Mouse (Mus musculus): ENCODE data around the gene Dnah9.

DNA sequence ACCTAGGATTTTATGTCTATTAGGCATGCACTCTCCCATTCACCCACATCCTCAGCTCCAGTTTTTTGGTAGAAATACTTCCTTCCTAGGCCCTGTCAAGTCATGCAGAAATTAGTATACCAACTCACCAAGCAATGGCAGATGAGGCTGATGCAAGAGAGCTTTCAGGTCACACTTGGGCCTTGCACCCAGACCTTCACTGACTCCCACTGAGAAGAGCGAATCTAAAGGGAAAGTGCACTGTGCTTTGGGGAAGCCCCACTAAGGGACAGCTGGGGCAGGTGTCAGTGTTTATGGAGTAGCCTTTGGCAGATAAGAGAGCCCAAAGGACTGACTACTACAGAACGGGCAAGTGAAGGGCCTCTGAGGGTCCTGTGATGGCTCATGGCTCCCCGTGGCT, 117.1 kb downstream of the Dnah9 start:
- TF ChIP-seq CTCF (IDR thresholded peaks at IDR 0.05; ENCODE audit: low read depth) (no peak), EP300 (optimal IDR thresholded peaks at IDR 0.05) (no peak)
